Mouse (Mus musculus): ENCODE measurements around the gene Memo1. TPM values are rescaled to one million over a fixed set of nuclear protein-coding genes. Genes with fewer than 3 reads are reported as not detected.
"Not testable (repeated sequence)": the region's sequence is repeated elsewhere in the genome, so short reads cannot be mapped to it uniquely, and the experiment has no call there.

The Memo1 gene
- polyA plus RNA-seq (2016; fragmentation: Nextera tagmentation; extraction: Ambion mirVana), result 76.8 and 86.9 TPM in 2 replicates

DNA sequence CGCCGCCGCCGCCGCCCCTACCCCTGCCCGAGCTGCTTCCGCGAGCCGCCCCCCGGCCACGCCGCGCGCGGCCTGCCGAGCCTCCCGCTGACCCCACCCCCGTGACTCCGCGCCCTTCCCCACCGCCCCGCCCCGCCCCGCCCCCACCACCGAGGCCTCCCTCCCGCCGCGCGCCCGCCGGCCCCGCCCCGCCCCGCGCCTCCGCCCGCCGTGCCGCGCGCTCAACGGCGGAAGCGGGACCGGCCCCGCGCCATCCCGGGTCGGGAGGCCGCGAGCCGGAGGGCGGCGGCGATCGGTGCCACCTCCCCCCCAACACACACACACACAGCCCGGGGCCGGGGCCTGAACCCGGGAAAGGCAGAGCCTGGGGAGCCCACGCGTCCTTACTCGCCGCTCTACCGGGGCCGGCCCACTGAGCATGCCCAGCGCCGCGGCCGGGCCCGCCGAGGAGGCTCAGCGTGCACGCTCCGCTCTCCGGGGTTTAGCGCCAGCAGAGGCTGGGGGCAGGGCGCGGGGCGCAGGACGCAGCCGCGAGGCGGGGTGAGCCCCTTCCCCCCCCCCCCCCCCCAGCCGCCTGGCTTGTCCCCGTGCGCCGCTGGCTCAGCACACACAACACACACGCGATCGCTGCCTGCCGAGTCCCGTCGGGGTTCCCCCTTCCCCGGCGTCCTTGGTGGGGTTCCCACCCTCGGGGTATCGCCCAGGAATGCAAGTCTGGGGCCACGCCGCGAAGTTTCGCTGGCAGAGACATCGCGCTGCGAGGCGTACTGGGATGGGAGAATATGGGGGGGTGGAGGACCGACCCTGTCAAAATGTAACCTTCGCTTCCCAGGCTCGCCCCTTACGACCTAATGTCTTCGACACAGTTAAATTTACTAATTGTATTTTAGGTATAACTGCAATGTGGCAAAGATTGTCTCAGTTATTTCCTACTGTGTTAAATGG, at the start of gene Memo1:
TSS of gene Memo1 (minus strand) at position 496 of the 945 bp plus-strand sequence.
- no peaks in the 10 kb centered on the region for H3K9me3 ChIP-seq
- no peaks in the 10 kb centered on the region for H3K27me3 ChIP-seq (ENCODE audit: insufficient read depth, poor library complexity, severe bottlenecking)
- peak; percentile 84 for DNase-seq (ENCODE audit: low spot score)
- peaks cover 27% of the 10 kb centered on the region for H3K36me3 ChIP-seq
- H3K27ac ChIP-seq, result peak within 1 kb of the TSS; percentile 98
- WGBS, result under 1% methylated on average over 86 of the region's 110 CpGs
- peaks cover 27% of the 10 kb centered on the region for H3K4me1 ChIP-seq (replicated peaks)
- H3K4me3 ChIP-seq, result peak within 1 kb of the TSS; percentile 87

DNA sequence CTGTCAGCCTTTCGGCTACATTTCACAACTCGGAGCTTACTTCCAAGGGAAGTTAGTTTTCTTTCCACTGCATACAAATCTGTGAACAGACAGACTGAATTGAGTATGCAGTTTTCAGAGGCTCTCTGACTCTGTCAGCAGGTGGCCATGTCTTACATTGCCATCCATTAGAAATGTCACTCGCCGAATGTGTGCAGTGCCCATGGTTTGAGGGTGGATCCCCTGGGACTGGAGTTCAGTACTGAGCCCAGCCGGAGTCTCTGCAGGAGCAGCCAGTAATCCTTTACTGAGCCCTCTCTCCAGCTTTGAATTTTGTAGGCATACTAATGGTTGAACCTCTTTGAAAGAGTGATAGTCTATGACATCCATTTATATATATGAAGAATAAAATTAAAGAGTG, 45.8 kb upstream of the Memo1 start:
- Histone ChIP-seq H3K27me3 (ENCODE audit: insufficient read depth, poor library complexity, severe bottlenecking) (no peaks in the 10 kb centered on the region), H3K4me1 (replicated peaks) (peaks cover 37% of the 10 kb centered on the region), H3K27ac (no peak overlapping the region), H3K9me3 (no peaks in the 10 kb centered on the region), H3K4me3 (peak overlapping the region; percentile 76), H3K36me3 (peaks cover 25% of the 10 kb centered on the region)
- no peak for DNase-seq (ENCODE audit: low spot score)
- 56% methylated on average over 5 of the region's 5 CpGs for WGBS

DNA sequence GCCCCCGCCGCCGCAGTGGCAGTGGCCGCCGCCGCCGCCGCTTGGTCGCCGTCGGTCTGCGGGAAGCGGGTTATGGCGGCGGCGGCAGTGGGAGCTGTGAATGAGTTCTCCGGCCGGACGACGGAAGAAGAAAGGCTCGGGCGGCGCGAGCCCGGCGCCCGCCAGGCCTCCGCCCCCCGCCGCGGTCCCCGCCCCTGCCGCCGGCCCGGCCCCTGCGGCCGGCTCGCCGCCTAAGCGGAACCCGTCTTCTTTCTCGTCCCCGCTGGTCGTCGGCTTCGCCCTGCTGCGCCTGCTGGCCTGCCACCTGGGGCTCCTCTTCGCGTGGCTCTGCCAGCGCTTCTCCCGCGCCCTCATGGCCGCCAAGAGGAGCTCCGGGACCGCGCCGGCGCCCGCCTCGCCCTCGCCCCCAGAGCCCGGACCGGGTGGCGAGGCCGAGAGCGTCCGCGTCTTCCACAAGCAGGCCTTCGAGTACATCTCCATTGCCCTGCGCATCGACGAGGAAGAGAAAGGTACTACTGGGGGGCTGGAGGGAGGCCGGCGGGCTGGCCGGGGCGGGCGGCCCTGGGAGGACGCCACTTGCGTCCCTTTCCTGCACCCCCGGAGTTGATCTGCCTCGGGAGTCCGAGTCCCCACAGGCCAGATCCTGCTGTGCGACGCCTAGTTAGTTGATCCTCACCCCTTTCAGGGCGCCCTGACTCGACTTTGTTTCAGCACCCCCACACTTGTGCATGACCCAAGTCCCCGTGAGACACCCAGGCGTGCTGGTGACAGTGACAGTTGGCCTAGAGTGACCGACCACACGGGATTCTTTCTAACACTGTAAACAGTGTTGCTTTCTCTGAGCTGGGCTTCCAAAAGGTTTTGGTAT, 43.9 kb upstream of the Memo1 start, which contains the start of gene Spast:
TSS of gene Spast (plus strand) at position 51 of the 868 bp plus-strand sequence.
- peak within 1 kb of the TSS; percentile 76 for H3K4me3 ChIP-seq
- H3K9me3 ChIP-seq, result no peaks in the 10 kb centered on the region
- DNase-seq (ENCODE audit: low spot score), result no peak
- H3K36me3 ChIP-seq, result peaks cover 16% of the 10 kb centered on the region
- peak within 1 kb of the TSS; percentile 97 for H3K27ac ChIP-seq
- H3K4me1 ChIP-seq (replicated peaks), result peaks cover 37% of the 10 kb centered on the region
- WGBS, result under 1% methylated on average over 90 of the region's 90 CpGs
- no peaks in the 10 kb centered on the region for H3K27me3 ChIP-seq (ENCODE audit: insufficient read depth, poor library complexity, severe bottlenecking)

GRCm38 (mm10) chr17:74338225-74338931, 43.1 kb upstream of the Memo1 start:
- Histone ChIP-seq H3K4me3 (peak overlapping the region; percentile 76), H3K4me1 (replicated peaks) (peaks cover 37% of the 10 kb centered on the region), H3K27ac (peak overlapping the region; percentile 97), H3K9me3 (no peaks in the 10 kb centered on the region), H3K36me3 (peaks cover 9% of the 10 kb centered on the region), H3K27me3 (ENCODE audit: insufficient read depth, poor library complexity, severe bottlenecking) (no peaks in the 10 kb centered on the region)
- peak; percentile 96 for DNase-seq (ENCODE audit: low spot score)
- WGBS, result under 1% methylated on average over 50 of the region's 50 CpGs

- Histone ChIP-seq H3K27ac (no peak overlapping the region), H3K27me3 (ENCODE audit: insufficient read depth, poor library complexity, severe bottlenecking) (no peaks in the 10 kb centered on the region), H3K4me3 (no peak overlapping the region), H3K36me3 (no peaks in the 10 kb centered on the region), H3K9me3 (no peaks in the 10 kb centered on the region), H3K4me1 (replicated peaks) (no peaks in the 10 kb centered on the region)
- WGBS, result 78% methylated on average over 9 of the region's 9 CpGs
- DNase-seq (ENCODE audit: low spot score), result no peak
Observed at GRCm38 (mm10) chr17:74331049-74331676, 35.8 kb upstream of the Memo1 start.

DNA sequence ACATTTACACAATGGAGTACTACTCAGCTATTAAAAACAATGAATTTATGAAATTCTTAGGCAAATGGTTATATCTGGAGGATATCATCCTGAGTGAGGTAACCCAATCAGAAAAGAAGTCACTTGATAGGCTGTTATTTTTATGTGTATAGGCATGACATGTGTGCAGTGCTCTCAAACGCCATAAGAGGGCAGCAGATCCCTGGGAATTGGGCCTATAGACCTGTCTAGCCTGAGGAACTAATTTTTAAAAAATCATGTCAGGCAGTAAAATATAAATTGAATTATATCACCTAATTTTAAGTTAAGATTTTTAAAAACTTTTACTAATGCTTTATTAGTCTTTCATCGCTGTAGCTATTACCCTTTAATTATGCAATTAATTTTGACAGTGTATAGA, 32.8 kb upstream of the Memo1 start:
- H3K9me3 ChIP-seq; H3K4me3 ChIP-seq; H3K27me3 ChIP-seq (ENCODE audit: insufficient read depth, poor library complexity, severe bottlenecking); H3K4me1 ChIP-seq (replicated peaks); H3K36me3 ChIP-seq; H3K27ac ChIP-seq: not testable (repeated sequence)
- DNase-seq (ENCODE audit: low spot score), result peak; percentile 57
- WGBS, result 43% methylated on average over 2 of the region's 2 CpGs

- DNase-seq (ENCODE audit: low spot score); H3K4me1 ChIP-seq (replicated peaks); H3K4me3 ChIP-seq; H3K9me3 ChIP-seq; H3K27ac ChIP-seq; H3K36me3 ChIP-seq; H3K27me3 ChIP-seq (ENCODE audit: insufficient read depth, poor library complexity, severe bottlenecking): not testable (repeated sequence)
- WGBS, result 89% methylated on average over 7 of the region's 7 CpGs
Observed at GRCm38 (mm10) chr17:74327195-74327594, 31.9 kb upstream of the Memo1 start.

DNA sequence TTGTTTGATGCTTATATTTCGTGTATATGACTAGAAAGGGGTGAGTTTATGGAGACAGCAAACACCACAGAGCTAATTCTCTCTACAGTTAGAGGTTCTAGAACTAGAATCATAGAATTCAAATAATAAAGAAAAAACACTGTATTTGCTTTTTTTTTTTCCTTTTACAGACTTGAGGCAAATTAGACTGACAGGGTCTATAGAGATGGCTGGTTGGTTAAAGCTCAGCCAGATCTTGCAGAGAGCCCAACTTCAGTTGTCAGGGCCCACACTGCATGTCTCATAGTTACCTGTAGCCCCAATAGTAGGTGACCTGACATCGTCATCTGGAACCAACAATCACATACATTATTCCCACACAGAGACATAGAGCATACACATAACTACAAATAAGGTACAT, 28.5 kb upstream of the Memo1 start, which contains the start of gene Dpy30:
TSS of gene Dpy30 (minus strand) at position 101 of the 400 bp plus-strand sequence.
- Histone ChIP-seq H3K27me3 (ENCODE audit: insufficient read depth, poor library complexity, severe bottlenecking) (no peaks in the 10 kb centered on the region), H3K27ac (no peak within 1 kb of the TSS), H3K4me1 (replicated peaks) (no peaks in the 10 kb centered on the region), H3K4me3 (no peak within 1 kb of the TSS), H3K36me3 (no peaks in the 10 kb centered on the region), H3K9me3 (no peaks in the 10 kb centered on the region)
- no peak for DNase-seq (ENCODE audit: low spot score)
- WGBS, result 78% methylated on average over 2 of the region's 2 CpGs

DNA sequence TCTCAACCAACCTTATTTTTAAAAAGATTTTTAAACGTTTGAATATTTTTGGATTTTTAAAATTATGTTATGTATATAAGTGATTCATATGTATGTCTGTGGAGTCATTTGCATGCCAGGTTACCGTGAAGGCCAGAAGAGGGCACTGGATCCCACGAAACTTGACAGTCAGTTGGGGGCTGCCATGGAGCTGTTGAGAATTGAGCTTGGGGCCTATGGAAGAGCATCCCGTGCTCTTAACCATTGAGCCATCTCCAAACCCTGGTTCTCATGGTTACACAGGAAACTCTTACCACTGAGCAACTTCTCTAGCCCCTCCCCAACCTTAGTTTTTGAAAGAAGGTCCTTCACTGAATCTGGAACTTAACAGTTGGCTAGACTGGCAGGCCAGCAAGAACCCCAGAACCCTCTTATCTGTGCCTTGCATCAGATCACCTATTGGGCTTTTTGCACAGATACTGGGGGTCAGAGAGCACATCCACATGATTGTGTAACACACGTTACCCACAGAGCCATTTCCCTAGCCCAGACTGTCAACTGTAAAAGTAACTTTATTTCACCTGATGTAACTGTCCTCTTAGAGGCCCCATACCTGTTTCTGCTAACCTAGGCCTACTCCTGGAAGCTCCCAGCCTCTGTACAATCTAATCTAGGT, 27.2 kb upstream of the Memo1 start:
- Histone ChIP-seq H3K36me3 (no peaks in the 10 kb centered on the region), H3K4me3 (no peak overlapping the region), H3K9me3 (no peaks in the 10 kb centered on the region), H3K4me1 (replicated peaks) (no peaks in the 10 kb centered on the region), H3K27ac (no peak overlapping the region), H3K27me3 (ENCODE audit: insufficient read depth, poor library complexity, severe bottlenecking) (no peaks in the 10 kb centered on the region)
- WGBS, result 57% methylated on average over 5 of the region's 5 CpGs
- DNase-seq (ENCODE audit: low spot score), result no peak

- no peak overlapping the region for H3K4me3 ChIP-seq
- peaks cover 19% of the 10 kb centered on the region for H3K4me1 ChIP-seq (replicated peaks)
- H3K27ac ChIP-seq, result no peak overlapping the region
- DNase-seq (ENCODE audit: low spot score), result no peak
- H3K27me3 ChIP-seq (ENCODE audit: insufficient read depth, poor library complexity, severe bottlenecking), result no peaks in the 10 kb centered on the region
- 92% methylated on average over 6 of the region's 6 CpGs for WGBS
- H3K9me3 ChIP-seq, result no peaks in the 10 kb centered on the region
- peaks cover 10% of the 10 kb centered on the region for H3K36me3 ChIP-seq
Observed at GRCm38 (mm10) chr17:74318721-74319120, 23.4 kb upstream of the Memo1 start.

DNA sequence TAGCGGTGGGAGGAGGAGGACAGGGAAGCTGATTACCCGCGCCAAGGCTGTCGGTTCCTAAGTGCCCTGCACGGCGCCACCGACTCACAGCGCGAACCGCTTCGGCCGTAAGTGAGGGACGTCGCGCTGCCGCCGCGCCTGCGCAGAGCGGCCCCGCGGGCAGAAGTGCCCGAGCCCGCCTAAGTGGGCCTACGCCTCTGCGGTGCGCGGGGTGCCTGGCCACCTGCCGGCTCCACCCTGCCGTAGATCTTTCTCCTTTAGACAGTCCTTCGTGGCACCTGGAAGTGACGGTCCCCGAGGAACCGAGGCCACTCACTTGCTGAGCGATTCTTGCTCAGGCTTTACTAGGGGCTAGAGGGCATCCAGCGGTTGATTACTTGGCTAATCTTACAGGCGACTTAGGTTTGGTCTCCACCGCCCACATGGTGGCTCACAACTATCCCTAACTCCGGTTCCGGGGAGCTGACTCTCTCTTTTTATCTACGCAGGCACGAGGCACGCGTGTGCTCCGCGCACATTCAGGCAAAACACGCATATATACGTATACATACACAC, 21.1 kb upstream of the Memo1 start:
- peak; percentile 91 for DNase-seq (ENCODE audit: low spot score)
- no peaks in the 10 kb centered on the region for H3K27me3 ChIP-seq (ENCODE audit: insufficient read depth, poor library complexity, severe bottlenecking)
- WGBS, result under 1% methylated on average over 48 of the region's 48 CpGs
- H3K36me3 ChIP-seq, result peaks cover 32% of the 10 kb centered on the region
- H3K4me1 ChIP-seq (replicated peaks), result peaks cover 19% of the 10 kb centered on the region
- no peaks in the 10 kb centered on the region for H3K9me3 ChIP-seq
- peak overlapping the region; percentile 87 for H3K4me3 ChIP-seq
- H3K27ac ChIP-seq, result peak overlapping the region; percentile 96
